Mouse (Mus musculus): ENCODE measurements around the gene Galr2. TPM values are rescaled to one million over a fixed set of nuclear protein-coding genes. Genes with fewer than 3 reads are reported as not detected.

Gene Galr2
- polyA plus RNA-seq, 1 experiment from 2014 or later: 0.31 TPM

GRCm38 (mm10) chr11:116294319-116294718 lies 13.6 kb downstream of the Galr2 start:
- Histone ChIP-seq H3K4me1 (ENCODE audit: control insufficient read depth, insufficient read depth, low read length) (peaks cover 11% of the 10 kb centered on the region), H3K27me3 (replicated peaks; ENCODE audit: control insufficient read depth, insufficient read depth, low read length) (no peaks in the 10 kb centered on the region), H3K4me3 (ENCODE audit: low read length) (no peak overlapping the region), H3K4me2 (ENCODE audit: low read depth, low read length) (no peak overlapping the region), H3K36me3 (ENCODE audit: control insufficient read depth, insufficient read depth, low read length) (peaks cover 7% of the 10 kb centered on the region; the same call in 1 of the 2 replicates), H3K9me3 (ENCODE audit: control insufficient read depth, low read length) (no peaks in the 10 kb centered on the region), H3K27ac (ENCODE audit: low read length) (peak overlapping the region; percentile 51; the same call in 1 of the 2 replicates), H3K9ac (ENCODE audit: low read depth, low read length) (0 out of 2 replicates have a peak overlapping the region, but pooled peaks have one; percentile 40)
- ATAC-seq: peak; percentile 29
- WGBS: 30% methylated on average over 5 of the region's 5 CpGs

DNA sequence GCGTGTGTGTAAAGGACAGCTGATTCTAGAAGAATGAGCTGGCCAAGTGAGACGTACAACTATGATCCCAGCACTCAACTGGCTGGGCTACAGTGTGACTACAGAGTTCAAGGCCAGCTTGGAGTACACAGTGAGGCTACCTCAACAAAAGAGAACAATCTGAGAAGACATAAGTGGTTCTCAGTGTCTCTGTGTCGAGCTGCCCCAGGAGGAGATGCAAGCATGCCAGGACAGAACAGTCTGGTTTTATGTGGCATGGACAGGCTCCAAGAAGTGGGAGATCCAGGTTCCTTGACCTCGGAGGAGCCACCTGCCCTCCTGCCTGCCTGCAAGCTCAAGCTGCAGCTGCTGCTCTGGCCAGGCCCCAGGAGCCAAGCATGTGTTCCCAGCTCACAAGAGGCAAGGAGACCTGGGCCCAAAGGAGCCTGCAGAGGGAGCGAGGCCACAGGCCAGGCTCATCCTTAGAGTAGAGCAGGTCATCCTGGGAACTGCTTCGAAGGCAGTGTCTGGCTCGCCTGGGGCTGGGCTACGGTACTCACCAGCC lies 15.5 kb downstream of the Galr2 start:
- 88% methylated on average over 8 of the region's 8 CpGs for WGBS
- Histone ChIP-seq H3K4me3 (ENCODE audit: low read length) (no peak overlapping the region), H3K4me2 (ENCODE audit: low read depth, low read length) (no peak overlapping the region), H3K27ac (ENCODE audit: low read length) (no peak overlapping the region), H3K27me3 (replicated peaks; ENCODE audit: control insufficient read depth, insufficient read depth, low read length) (no peaks in the 10 kb centered on the region), H3K36me3 (ENCODE audit: control insufficient read depth, insufficient read depth, low read length) (peaks cover 5% of the 10 kb centered on the region; the same call in 1 of the 2 replicates), H3K9me3 (ENCODE audit: control insufficient read depth, low read length) (no peaks in the 10 kb centered on the region), H3K4me1 (ENCODE audit: control insufficient read depth, insufficient read depth, low read length) (peaks cover 11% of the 10 kb centered on the region), H3K9ac (ENCODE audit: low read depth, low read length) (no peak overlapping the region)
- no peak for ATAC-seq

DNA sequence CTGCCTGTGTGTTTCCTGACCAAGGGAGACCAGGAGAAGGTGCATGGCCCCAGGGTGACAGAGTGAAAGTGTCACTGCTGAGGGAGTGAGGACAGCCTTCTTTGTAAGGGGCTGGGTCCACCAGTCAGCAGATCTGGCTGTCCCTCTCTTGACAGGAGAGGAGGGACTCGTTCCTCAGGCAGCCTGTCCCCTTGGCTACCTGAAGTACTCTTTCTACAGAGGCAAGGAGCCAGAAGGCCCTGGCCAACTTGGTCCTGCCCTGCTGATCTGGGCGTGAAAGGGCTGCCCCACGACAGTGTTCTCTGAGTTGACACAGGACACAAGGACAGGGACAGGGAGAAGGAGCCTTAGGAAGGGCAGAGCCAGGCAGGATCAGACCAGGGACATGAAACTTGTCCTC lies 16.3 kb downstream of the Galr2 start:
- Histone ChIP-seq H3K4me2 (ENCODE audit: low read depth, low read length) (no peak overlapping the region), H3K4me1 (ENCODE audit: control insufficient read depth, insufficient read depth, low read length) (peaks cover 11% of the 10 kb centered on the region), H3K9me3 (ENCODE audit: control insufficient read depth, low read length) (no peaks in the 10 kb centered on the region), H3K9ac (ENCODE audit: low read depth, low read length) (peak overlapping the region; percentile 24; the same call in 1 of the 2 replicates), H3K4me3 (ENCODE audit: low read length) (no peak overlapping the region), H3K36me3 (ENCODE audit: control insufficient read depth, insufficient read depth, low read length) (peaks cover 5% of the 10 kb centered on the region; the same call in 1 of the 2 replicates), H3K27ac (ENCODE audit: low read length) (no peak overlapping the region), H3K27me3 (replicated peaks; ENCODE audit: control insufficient read depth, insufficient read depth, low read length) (no peaks in the 10 kb centered on the region)
- no peak for ATAC-seq
- WGBS: 77% methylated on average over 3 of the region's 3 CpGs

- Histone ChIP-seq H3K4me1 (ENCODE audit: control insufficient read depth, insufficient read depth, low read length) (peaks cover 11% of the 10 kb centered on the region), H3K9ac (ENCODE audit: low read depth, low read length) (0 out of 2 replicates have a peak overlapping the region, but pooled peaks have one; percentile 5), H3K9me3 (ENCODE audit: control insufficient read depth, low read length) (no peaks in the 10 kb centered on the region), H3K27me3 (replicated peaks; ENCODE audit: control insufficient read depth, insufficient read depth, low read length) (no peaks in the 10 kb centered on the region), H3K4me3 (ENCODE audit: low read length) (no peak overlapping the region), H3K27ac (ENCODE audit: low read length) (no peak overlapping the region), H3K36me3 (ENCODE audit: control insufficient read depth, insufficient read depth, low read length) (peaks cover 5% of the 10 kb centered on the region), H3K4me2 (ENCODE audit: low read depth, low read length) (no peak overlapping the region)
- WGBS: 92% methylated on average over 11 of the region's 11 CpGs
- ATAC-seq: no peak
Measured at GRCm38 (mm10) chr11:116298221-116298620, 17.5 kb downstream of the Galr2 start.

DNA sequence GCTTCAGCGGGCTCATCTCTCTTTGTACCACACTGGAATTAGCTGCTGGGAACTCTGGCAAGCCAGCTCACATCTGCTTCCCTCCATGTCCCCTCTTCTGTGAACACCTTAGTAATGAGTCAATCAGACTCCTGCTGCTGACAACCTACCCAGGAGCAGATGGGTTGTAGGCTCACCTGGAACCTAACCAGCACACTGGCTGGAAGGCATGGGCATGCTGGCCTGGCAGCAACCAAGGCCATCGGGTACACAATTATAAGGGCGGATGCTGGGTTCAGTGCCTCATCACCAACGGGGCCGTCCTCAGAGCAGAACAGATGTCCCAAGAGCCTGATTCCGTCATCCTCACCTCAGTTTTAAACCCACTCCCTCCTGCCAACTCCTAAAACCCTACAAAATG lies 17.9 kb downstream of the Galr2 start:
- WGBS: 97% methylated on average over 6 of the region's 6 CpGs
- H3K4me2 ChIP-seq (ENCODE audit: low read depth, low read length): no peak overlapping the region
- no peak overlapping the region for H3K27ac ChIP-seq (ENCODE audit: low read length)
- peaks cover 7% of the 10 kb centered on the region for H3K4me1 ChIP-seq (ENCODE audit: control insufficient read depth, insufficient read depth, low read length)
- H3K9me3 ChIP-seq (ENCODE audit: control insufficient read depth, low read length): no peaks in the 10 kb centered on the region
- H3K4me3 ChIP-seq (ENCODE audit: low read length): no peak overlapping the region
- no peak for ATAC-seq
- no peaks in the 10 kb centered on the region for H3K27me3 ChIP-seq (replicated peaks; ENCODE audit: control insufficient read depth, insufficient read depth, low read length)
- peaks cover 5% of the 10 kb centered on the region for H3K36me3 ChIP-seq (ENCODE audit: control insufficient read depth, insufficient read depth, low read length)
- 0 out of 2 replicates have a peak overlapping the region, but pooled peaks have one; percentile 5 for H3K9ac ChIP-seq (ENCODE audit: low read depth, low read length)

GRCm38 (mm10) chr11:116305423-116305822 lies 24.7 kb downstream of the Galr2 start:
- no peaks in the 10 kb centered on the region for H3K9me3 ChIP-seq (ENCODE audit: control insufficient read depth, low read length)
- 94% methylated on average over 2 of the region's 2 CpGs for whole genome bisulfite sequencing

GRCm38 (mm10) chr11:116306126-116306982 lies 25.6 kb downstream of the Galr2 start:
- H3K27ac ChIP-seq (ENCODE audit: low read length): peak overlapping the region; percentile 37
- no peaks in the 10 kb centered on the region; the same call in 1 of the 2 replicates for H3K36me3 ChIP-seq (ENCODE audit: control insufficient read depth, insufficient read depth, low read length)
- WGBS: under 1% methylated on average over 53 of the region's 53 CpGs
- no peaks in the 10 kb centered on the region for H3K27me3 ChIP-seq (replicated peaks; ENCODE audit: control insufficient read depth, insufficient read depth, low read length)
- H3K9ac ChIP-seq (ENCODE audit: low read depth, low read length): peak overlapping the region; percentile 87
- ATAC-seq: peak; percentile 93
- H3K4me2 ChIP-seq (ENCODE audit: low read depth, low read length): peak overlapping the region; percentile 89
- no peaks in the 10 kb centered on the region for H3K9me3 ChIP-seq (ENCODE audit: control insufficient read depth, low read length)
- peak overlapping the region; percentile 83 for H3K4me3 ChIP-seq (ENCODE audit: low read length)
- peaks cover 7% of the 10 kb centered on the region for H3K4me1 ChIP-seq (ENCODE audit: control insufficient read depth, insufficient read depth, low read length)

More at GRCm38 (mm10) chr11:116305423-116305822, 24.7 kb downstream of the Galr2 start:
- H3K27ac ChIP-seq (ENCODE audit: low read length): no peak overlapping the region
- H3K9ac ChIP-seq (ENCODE audit: low read depth, low read length): no peak overlapping the region
- ATAC-seq: no peak
- H3K4me1 ChIP-seq (ENCODE audit: control insufficient read depth, insufficient read depth, low read length): peaks cover 7% of the 10 kb centered on the region
- H3K36me3 ChIP-seq (ENCODE audit: control insufficient read depth, insufficient read depth, low read length): peaks cover 2% of the 10 kb centered on the region
- peak overlapping the region; percentile 83; the same call in 1 of the 2 replicates for H3K4me3 ChIP-seq (ENCODE audit: low read length)
- H3K4me2 ChIP-seq (ENCODE audit: low read depth, low read length): peak overlapping the region; percentile 89
- no peaks in the 10 kb centered on the region for H3K27me3 ChIP-seq (replicated peaks; ENCODE audit: control insufficient read depth, insufficient read depth, low read length)

DNA sequence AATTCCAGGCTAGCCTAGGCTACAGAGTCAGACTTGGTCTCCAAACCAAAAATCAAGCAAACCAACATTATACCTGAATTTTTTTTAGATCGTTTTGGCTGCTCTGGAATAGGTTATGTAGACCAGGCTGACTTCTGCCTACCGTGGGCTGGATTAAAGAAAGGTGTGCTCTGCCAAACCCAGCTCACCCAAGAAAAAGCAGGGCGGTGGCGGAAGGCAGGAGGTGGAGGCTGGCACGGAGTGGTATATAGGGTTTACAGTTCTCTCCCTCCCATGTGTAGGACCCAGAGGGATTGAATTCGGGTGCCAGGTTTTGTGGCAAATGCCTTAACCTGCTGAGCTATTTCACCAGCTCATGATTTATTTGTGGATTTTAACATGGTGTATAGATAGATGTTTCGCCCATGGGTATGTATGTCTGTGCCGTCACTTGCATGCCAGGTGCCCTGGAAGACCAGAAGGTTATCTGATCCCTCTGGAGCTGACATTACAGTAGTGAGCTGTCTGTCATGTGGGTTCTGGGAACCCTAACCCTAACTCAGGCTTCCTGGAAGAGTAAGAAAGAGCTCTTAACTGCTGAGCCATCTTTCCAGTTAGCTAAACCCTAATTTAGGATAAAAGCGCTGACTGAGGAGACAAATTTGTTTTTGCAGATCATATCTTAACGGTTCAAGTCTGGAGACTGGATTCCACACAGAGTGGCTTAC lies 26.4 kb downstream of the Galr2 start, which contains the start of gene Exoc7:
Gene Exoc7 (minus strand): TSS at position 215 of the 707 bp plus-strand sequence.
- Histone ChIP-seq H3K4me3 (ENCODE audit: low read length) (peak within 1 kb of the TSS; percentile 83), H3K27ac (ENCODE audit: low read length) (peak within 1 kb of the TSS; percentile 37), H3K4me2 (ENCODE audit: low read depth, low read length) (peak within 1 kb of the TSS; percentile 89), H3K4me1 (ENCODE audit: control insufficient read depth, insufficient read depth, low read length) (peaks cover 7% of the 10 kb centered on the region), H3K9me3 (ENCODE audit: control insufficient read depth, low read length) (no peaks in the 10 kb centered on the region), H3K36me3 (ENCODE audit: control insufficient read depth, insufficient read depth, low read length) (no peaks in the 10 kb centered on the region; the same call in 1 of the 2 replicates), H3K9ac (ENCODE audit: low read depth, low read length) (peak within 1 kb of the TSS; percentile 87), H3K27me3 (replicated peaks; ENCODE audit: control insufficient read depth, insufficient read depth, low read length) (no peaks in the 10 kb centered on the region)
- ATAC-seq: peak; percentile 10; the same call in 1 of the 2 replicates
- 84% methylated on average over 10 of the region's 10 CpGs for WGBS
